Mouse (Mus musculus) MEL (cell line): ENCODE measurements around the gene Sema6b. TPM values are rescaled to one million over a fixed set of nuclear protein-coding genes. Genes with fewer than 3 reads are reported as not detected.

ENCODE experiments used
- DNase-seq: peaks from one replicate; pipeline ENCODE4 v3.0.0; 2011; ENCODE audit warnings: low read depth, low spot score
- H3K27ac ChIP-seq: 2 replicates; pipeline ENCODE4 v1.5.1; 2012; ENCODE audit warnings: low read depth, mild to moderate bottlenecking, control low read depth, low read length, moderate library complexity; ENCODE audit not compliant: control insufficient read depth
- H3K27me3 ChIP-seq, 2 experiments: fragments of 150-350 bp in 1 of 2; sonication (generic) in 1 of 2; 2 replicates each; pipeline ENCODE4 v1.6.1; 2012; ENCODE audit warnings: low read length in 2 of 2, mild to moderate bottlenecking in 2 of 2, improper control_type of control experiment in 1 of 2, moderate library complexity in 1 of 2; ENCODE audit not compliant: insufficient read depth in 2 of 2, control insufficient read depth in 1 of 2
- H3K36me3 ChIP-seq, 2 experiments: 2 replicates each; pipeline ENCODE4 v1.6.1; 2012 to 2014; ENCODE audit warnings: low read length in 2 of 2, improper control_type of control experiment in 1 of 2, inconsistent platforms in 1 of 2, mild to moderate bottlenecking in 1 of 2; ENCODE audit not compliant: insufficient read depth in 2 of 2, control insufficient read depth in 1 of 2
- H3K4me1 ChIP-seq, 2 experiments: fragments of 150-350 bp in 1 of 2; sonication (generic) in 1 of 2; 2 replicates each; pipeline ENCODE4 v1.6.1; 2012; ENCODE audit warnings: low read length in 2 of 2, improper control_type of control experiment in 1 of 2, mild to moderate bottlenecking in 1 of 2; ENCODE audit not compliant: insufficient read depth in 2 of 2, control insufficient read depth in 1 of 2
- H3K4me3 ChIP-seq, 2 experiments: fragments of 150-350 bp in 1 of 2; sonication (generic) in 1 of 2; 2 replicates each; pipeline ENCODE4 v1.5.1; 2012; ENCODE audit warnings: low read depth in 2 of 2, low read length in 2 of 2, mild to moderate bottlenecking in 2 of 2, moderate library complexity in 2 of 2, control low read depth in 1 of 2, improper control_type of control experiment in 1 of 2; ENCODE audit not compliant: control insufficient read depth in 1 of 2, insufficient read depth in 1 of 2
- H3K79me2 ChIP-seq: 2 replicates; pipeline ENCODE4 v1.6.1; 2012; ENCODE audit warnings: mild to moderate bottlenecking, low read length, moderate library complexity; ENCODE audit not compliant: control insufficient read depth, poor library complexity, insufficient read depth
- H3K9ac ChIP-seq: 2 replicates; pipeline ENCODE4 v1.6.1; 2012; ENCODE audit warnings: low read depth, mild to moderate bottlenecking, control low read depth, low read length, moderate library complexity; ENCODE audit not compliant: control insufficient read depth, poor library complexity, severe bottlenecking
- H3K9me3 ChIP-seq: fragments of 150-350 bp; sonication (generic); replicated peaks from 2 replicates; pipeline ENCODE4 v1.6.1; 2012; ENCODE audit warnings: mild to moderate bottlenecking, low read length, improper control_type of control experiment, moderate library complexity; ENCODE audit not compliant: insufficient read depth
- CHD1 ChIP-seq: IDR thresholded peaks from 2 replicates; pipeline ENCODE4 v1.6.1; 2012; ENCODE audit warnings: low read depth, mild to moderate bottlenecking, inconsistent platforms, low read length, improper control_type of control experiment
- CTCF ChIP-seq, 3 experiments: IDR thresholded peaks in 2 of 3; conservative IDR thresholded peaks in 1 of 3; 2 replicates each; pipeline ENCODE4 v1.5.1; 2011 to 2012; ENCODE audit warnings: low read length in 3 of 3, low read depth in 2 of 3, mild to moderate bottlenecking in 2 of 3, improper control_type of control experiment in 1 of 3, inconsistent platforms in 1 of 3, mixed read lengths in 1 of 3, moderate library complexity in 1 of 3; ENCODE audit not compliant: control insufficient read depth in 1 of 3, insufficient read depth in 1 of 3, poor library complexity in 1 of 3, severe bottlenecking in 1 of 3
- ETS1 ChIP-seq: IDR thresholded peaks from 2 replicates; pipeline ENCODE4 v1.6.1; 2012; ENCODE audit warnings: low read depth, mild to moderate bottlenecking, inconsistent platforms, low read length, improper control_type of control experiment, moderate library complexity
- GABPA ChIP-seq: IDR thresholded peaks from 2 replicates; pipeline ENCODE4 v1.6.1; 2012; ENCODE audit warnings: low read depth, mild to moderate bottlenecking, inconsistent platforms, low read length, improper control_type of control experiment, moderate library complexity
- HCFC1 ChIP-seq: IDR thresholded peaks from 2 replicates; pipeline ENCODE4 v1.6.1; 2012; ENCODE audit warnings: low read depth, mild to moderate bottlenecking, inconsistent platforms, low read length, improper control_type of control experiment, moderate library complexity
- JUND ChIP-seq: IDR thresholded peaks from 2 replicates; pipeline ENCODE4 v1.6.1; 2011; ENCODE audit warnings: low read depth, mild to moderate bottlenecking, improper control_type of control experiment, low read length
- MAFK ChIP-seq: IDR thresholded peaks from 2 replicates; pipeline ENCODE4 v1.6.1; 2011; ENCODE audit warnings: low read depth, mild to moderate bottlenecking, low read length, improper control_type of control experiment, borderline replicate concordance
- MAZ ChIP-seq: IDR thresholded peaks from 2 replicates; pipeline ENCODE4 v1.6.1; 2012; ENCODE audit warnings: low read depth, mild to moderate bottlenecking, inconsistent platforms, low read length, improper control_type of control experiment
- MEF2A ChIP-seq: IDR thresholded peaks from 2 replicates; pipeline ENCODE4 v1.6.1; 2014; ENCODE audit warnings: low read depth, mild to moderate bottlenecking, inconsistent platforms, low read length, improper control_type of control experiment; ENCODE audit not compliant: poor library complexity, insufficient replicate concordance, severe bottlenecking; ENCODE audit errors: extremely low read depth
- MXI1 ChIP-seq: IDR thresholded peaks from 2 replicates; pipeline ENCODE4 v1.6.1; 2011; ENCODE audit warnings: mild to moderate bottlenecking, low read depth, low read length, improper control_type of control experiment
- MYB ChIP-seq: IDR thresholded peaks from 2 replicates; pipeline ENCODE4 v1.6.1; 2011; ENCODE audit warnings: mild to moderate bottlenecking, low read depth, low read length, improper control_type of control experiment
- MYC ChIP-seq: IDR thresholded peaks from 2 replicates; pipeline ENCODE4 v1.6.1; 2011; ENCODE audit warnings: low read depth, mild to moderate bottlenecking, low read length, improper control_type of control experiment, moderate library complexity
- NELFE ChIP-seq: IDR thresholded peaks from 2 replicates; pipeline ENCODE4 v1.6.1; 2011; ENCODE audit warnings: low read depth, low read length, improper control_type of control experiment
- NRF1 ChIP-seq: IDR thresholded peaks from 2 replicates; pipeline ENCODE4 v1.6.1; 2014; ENCODE audit warnings: low read depth, mild to moderate bottlenecking, inconsistent platforms, low read length, improper control_type of control experiment, moderate library complexity; ENCODE audit not compliant: poor library complexity, insufficient read depth, severe bottlenecking
- POLR2A ChIP-seq, 2 experiments: IDR thresholded peaks; 2 replicates each; pipeline ENCODE4 v1.6.1; 2011 to 2012; ENCODE audit warnings: low read length in 2 of 2, mild to moderate bottlenecking in 2 of 2, control low read depth in 1 of 2, improper control_type of control experiment in 1 of 2, low read depth in 1 of 2, moderate library complexity in 1 of 2; ENCODE audit not compliant: control insufficient read depth in 1 of 2, insufficient read depth in 1 of 2, poor library complexity in 1 of 2
- POLR2AphosphoS2 ChIP-seq: IDR thresholded peaks from 2 replicates; pipeline ENCODE4 v1.6.1; 2011; ENCODE audit warnings: low read length, improper control_type of control experiment
- RAD21 ChIP-seq: IDR thresholded peaks from 2 replicates; pipeline ENCODE4 v1.6.1; 2011; ENCODE audit warnings: mild to moderate bottlenecking, low read depth, low read length, improper control_type of control experiment
- SIN3A ChIP-seq: IDR thresholded peaks from 2 replicates; pipeline ENCODE4 v1.6.1; 2012; ENCODE audit warnings: low read length, improper control_type of control experiment, inconsistent platforms
- SMC3 ChIP-seq: IDR thresholded peaks from 2 replicates; pipeline ENCODE4 v1.6.1; 2011; ENCODE audit warnings: low read depth, low read length, improper control_type of control experiment
- TAL1 ChIP-seq: IDR thresholded peaks from 2 replicates; pipeline ENCODE4 v1.6.1; 2012; ENCODE audit warnings: mild to moderate bottlenecking, inconsistent platforms, low read length, moderate library complexity, mixed read lengths
- UBTF ChIP-seq: IDR thresholded peaks from 2 replicates; pipeline ENCODE4 v1.6.1; 2012; ENCODE audit warnings: low read depth, mild to moderate bottlenecking, inconsistent platforms, low read length, improper control_type of control experiment, moderate library complexity, borderline replicate concordance; ENCODE audit not compliant: insufficient read depth
- ZNF384 ChIP-seq: IDR thresholded peaks from 2 replicates; pipeline ENCODE4 v1.6.1; 2012; ENCODE audit warnings: low read depth, mild to moderate bottlenecking, inconsistent platforms, low read length, improper control_type of control experiment
- polyA plus RNA-seq, 2 experiments: library from polyadenylated mRNA; stranded (reverse) in 1 of 2; unstranded in 1 of 2; fragments of >175 nt in 1 of 2; fragments of >200 nt in 1 of 2; gene quantifications; 2 replicates each; pipeline versions ENCODE4 v1.2.1 to v1.2.4; 2012; ENCODE audit warnings: low replicate concordance in 2 of 2, low read depth in 1 of 2; ENCODE audit not compliant: insufficient read length in 2 of 2, insufficient read depth in 1 of 2, missing spikeins in 1 of 2
- total RNA-seq: library from RNA; depleted of rRNA; stranded (reverse); fragments of 300-350 nt; gene quantifications from 2 replicates; pipeline ENCODE4 v1.2.3, GENCODE M21; 2012; rRNA removed

The Sema6b gene
- total RNA-seq = 7.0 and 7.7 TPM in 2 replicates
- polyA plus RNA-seq = 10 to 100 TPM in 1 of 2 experiments, not detected in 1; 16.8 TPM

GRCm38 (mm10) chr17:56139858-56140595 lies at the start of gene Sema6b:
Gene Sema6b, minus strand, starts transcription at chr17:56140343.
- 0 out of 2 replicates have a peak, but pooled peaks have one; percentile 22 for TF ChIP-seq MYC
- TF ChIP-seq TAL1 = no peak
- TF ChIP-seq POLR2A (IDR thresholded peaks at IDR 0.05; ENCODE audit: control insufficient read depth in 1 of 2, insufficient read depth in 1 of 2, low read depth in 1 of 2, low read length in 2 of 2, poor library complexity in 1 of 2) = peak; percentile 34 to 57; a peak in 2 of 4 replicates
- TF ChIP-seq JUND = no peak
- no peak for TF ChIP-seq MYB
- TF ChIP-seq CTCF (IDR thresholded peaks at IDR 0.05 in 2 of 3, conservative IDR thresholded peaks at IDR 0.05 in 1 of 3; ENCODE audit: control insufficient read depth in 1 of 3, insufficient read depth in 1 of 3, low read depth in 2 of 3, low read length in 3 of 3, poor library complexity in 1 of 3, severe bottlenecking in 1 of 3) = peak in 1 of 3 experiments; percentile 24; a peak in 1 of 6 replicates
- TF ChIP-seq UBTF = no peak
- TF ChIP-seq SIN3A = peak; percentile 56; the same call in 1 of the 2 replicates
- no peak for TF ChIP-seq CHD1
- no peak for TF ChIP-seq POLR2AphosphoS2
- no peak for TF ChIP-seq MEF2A
- no peak for TF ChIP-seq MAFK
- peak; percentile 67 for TF ChIP-seq HCFC1
- peak; percentile 43; the same call in 1 of the 2 replicates for TF ChIP-seq NRF1
- TF ChIP-seq SMC3 = no peak
- no peak for TF ChIP-seq ETS1
- peak; percentile 41; the same call in 1 of the 2 replicates for TF ChIP-seq MXI1
- peak; percentile 36 for TF ChIP-seq NELFE
- TF ChIP-seq RAD21 = no peak
- TF ChIP-seq GABPA = no peak
- peak; percentile 97 for TF ChIP-seq MAZ
- no peak for TF ChIP-seq ZNF384
- TF ChIP-seq, all 39 proteins: peak for 9
- H3K36me3 ChIP-seq = no peaks in the 10 kb centered on the region
- no peaks in the 10 kb centered on the region for H3K9me3 ChIP-seq
- peaks cover 0 to 5% of the 10 kb centered on the region in 2 experiments; a peak in 2 of 4 replicates for H3K4me1 ChIP-seq
- DNase-seq = peak; percentile 79
- H3K27ac ChIP-seq = 0 out of 2 replicates have a peak within 1 kb of the TSS, but pooled peaks have one; percentile 6
- peak within 1 kb of the TSS; percentile 62 to 87 for H3K4me3 ChIP-seq
- H3K9ac ChIP-seq = peak within 1 kb of the TSS; percentile 67
- peaks cover 6% of the 10 kb centered on the region; the same call in 1 of the 2 replicates for H3K79me2 ChIP-seq
- H3K27me3 ChIP-seq = no peaks in the 10 kb centered on the region
